Mouse (Mus musculus): ENCODE results near the gene Ffar1.

Ffar1 gene

DNA sequence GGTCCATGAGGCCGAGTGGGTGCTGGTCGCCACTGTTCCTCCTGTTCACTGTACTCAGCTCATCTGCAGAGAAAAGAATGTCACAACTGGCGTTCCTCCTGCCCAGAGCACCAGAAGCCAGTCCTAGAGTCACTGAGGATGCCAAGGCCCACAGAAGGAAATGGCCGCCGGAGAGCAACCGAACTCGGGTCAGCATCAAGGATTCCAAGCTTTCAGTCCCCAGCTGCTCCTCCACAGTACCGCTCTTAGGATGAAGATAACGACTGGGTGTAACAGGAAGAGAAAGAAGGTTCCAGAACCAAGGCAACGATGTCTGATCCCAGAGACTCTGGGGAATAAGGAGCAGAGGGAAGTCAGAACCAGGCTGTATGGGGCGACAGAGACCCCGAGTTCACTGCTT lies at the start of gene Ffar1:
Ffar1 (minus strand) TSS at position 101 of the 400 bp plus-strand sequence.
- DNase-seq, result no peak

DNA sequence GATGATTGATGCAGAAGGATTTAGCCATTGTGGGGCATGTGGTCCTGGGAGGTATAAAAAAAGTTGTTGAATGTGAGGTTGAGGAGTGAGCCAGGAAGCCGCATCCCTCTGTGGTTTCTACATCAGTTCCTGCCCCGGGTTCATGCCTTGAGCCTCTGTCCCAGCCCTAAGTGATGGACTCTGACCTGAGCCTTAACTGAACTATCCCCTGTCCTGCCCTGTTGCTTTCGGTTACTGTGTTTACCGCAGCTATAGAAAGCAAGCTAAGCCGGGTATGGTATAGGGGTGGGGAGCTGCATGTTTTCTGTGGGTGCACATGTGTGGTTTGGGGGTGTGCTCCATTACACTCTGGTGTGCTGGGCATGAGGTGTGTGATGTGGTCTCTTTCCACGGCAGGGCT lies 48.4 kb upstream of the Ffar1 start:
- DNase-seq, result no peak

DNA sequence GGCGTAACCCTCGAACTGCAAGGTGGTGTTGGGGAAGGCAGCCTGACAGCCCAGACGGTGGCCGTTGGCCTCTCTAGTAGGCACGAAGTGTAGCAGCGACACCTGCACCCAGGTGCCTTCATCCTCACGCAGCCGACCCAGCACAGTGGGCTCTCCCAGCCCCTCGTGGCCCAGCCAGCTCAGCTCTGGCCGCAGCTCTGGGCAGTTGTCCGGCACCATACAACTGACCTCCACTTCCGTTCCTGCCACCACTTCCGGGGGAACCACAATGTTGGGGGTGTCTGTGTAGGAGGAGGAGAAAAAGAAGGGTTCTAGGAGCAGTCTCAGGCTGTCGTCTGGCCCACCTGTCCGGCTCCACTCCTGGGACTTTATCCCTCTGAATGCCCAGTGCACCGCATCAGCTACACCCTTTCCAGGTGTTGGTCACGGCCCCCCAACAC lies 47.6 kb upstream of the Ffar1 start:
- no peak for DNase-seq

DNA sequence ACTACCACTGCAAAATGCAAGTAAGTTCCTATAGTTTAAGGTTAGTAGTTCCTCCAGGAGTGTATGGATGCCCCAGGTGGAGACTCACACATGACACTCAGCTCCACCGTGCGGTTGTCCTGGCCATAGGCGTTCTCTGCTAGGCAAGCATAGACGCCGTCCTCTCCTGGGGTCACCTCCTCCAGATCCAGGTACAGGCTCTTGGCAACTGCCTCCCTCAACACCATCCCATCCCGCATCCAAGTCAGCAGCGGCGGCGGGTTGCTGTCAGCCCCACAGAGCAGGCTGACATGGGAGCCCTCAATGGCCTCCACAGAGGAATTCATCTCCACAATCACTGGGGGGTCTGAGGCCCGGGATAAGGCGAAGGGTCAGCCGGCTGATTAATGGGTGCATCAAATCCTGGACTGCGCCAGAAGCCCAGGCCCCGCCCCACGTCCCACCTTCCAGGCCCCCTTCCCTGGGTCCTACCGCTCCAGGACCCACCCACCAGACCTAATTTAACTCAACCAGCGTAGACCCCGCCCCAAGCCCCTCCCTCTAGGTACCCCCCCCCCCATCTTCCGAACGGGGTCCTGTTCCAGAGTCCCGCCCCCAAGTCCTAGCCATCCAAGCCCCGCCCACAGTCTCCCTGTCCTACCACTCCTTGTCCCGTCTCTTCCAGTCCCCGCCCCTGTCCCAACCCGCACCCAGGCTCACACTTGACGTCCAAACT lies 47.1 kb upstream of the Ffar1 start:
- peak; percentile 57 to 68 for DNase-seq

DNA sequence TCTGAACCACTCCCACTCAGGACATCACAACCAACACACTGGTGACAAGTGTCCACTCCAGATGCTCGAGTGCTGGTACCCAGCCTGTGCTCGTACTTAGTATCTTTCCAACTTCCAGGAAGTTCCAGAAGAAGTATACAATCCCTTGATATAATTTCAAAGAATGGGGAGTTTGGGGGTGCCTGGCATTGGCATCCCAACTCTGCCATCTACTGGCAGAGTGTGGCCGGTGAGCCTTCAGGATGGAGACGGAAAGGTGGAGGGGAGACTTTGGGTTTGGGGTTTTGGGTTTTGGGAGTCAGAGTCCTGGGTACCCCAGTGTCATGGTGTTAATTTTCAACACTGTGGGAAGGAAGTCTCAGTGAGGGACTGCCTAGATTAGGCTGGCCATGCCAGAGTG lies 42.7 kb upstream of the Ffar1 start:
- DNase-seq, result no peak

DNA sequence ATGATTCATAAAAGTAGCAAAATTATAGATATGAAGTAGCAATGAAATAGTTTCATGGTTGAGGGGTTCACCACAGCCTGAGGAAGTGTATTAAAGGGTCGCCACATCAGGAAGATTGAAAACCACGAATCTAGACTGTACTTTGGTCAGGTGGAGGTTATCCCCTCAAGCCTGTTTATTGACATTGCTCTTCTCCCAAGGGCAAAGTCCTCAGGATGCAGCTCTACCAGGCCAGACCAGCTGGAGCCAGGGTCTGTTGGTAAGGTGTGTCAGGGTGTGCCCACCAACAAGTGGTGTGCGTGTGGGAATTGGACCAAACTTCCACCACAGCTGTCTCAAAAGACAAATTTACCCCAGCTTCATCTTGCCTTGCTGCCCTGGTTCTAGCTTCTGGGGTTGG lies 33.9 kb upstream of the Ffar1 start:
- DNase-seq, result no peak

DNA sequence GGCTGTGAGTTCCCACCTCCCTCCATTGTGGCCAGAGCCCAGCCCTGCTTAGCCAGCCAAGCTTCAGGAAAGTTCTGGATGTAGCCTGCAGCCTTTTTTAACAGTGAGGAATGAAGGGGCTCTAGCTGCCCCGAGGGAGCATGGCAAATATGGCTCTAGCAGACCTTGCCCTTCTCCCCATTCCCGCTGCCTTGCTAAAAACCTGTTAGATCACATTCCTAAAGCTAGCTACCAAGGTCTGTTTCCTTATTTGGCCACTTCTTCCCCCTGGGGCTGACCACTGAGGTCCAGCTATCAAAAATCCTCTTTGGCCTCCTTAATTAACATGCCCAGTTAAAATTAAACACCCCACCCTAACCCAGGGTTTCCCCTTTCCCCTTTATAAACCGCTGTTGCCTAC lies 31.2 kb upstream of the Ffar1 start:
- no peak for DNase-seq

DNA sequence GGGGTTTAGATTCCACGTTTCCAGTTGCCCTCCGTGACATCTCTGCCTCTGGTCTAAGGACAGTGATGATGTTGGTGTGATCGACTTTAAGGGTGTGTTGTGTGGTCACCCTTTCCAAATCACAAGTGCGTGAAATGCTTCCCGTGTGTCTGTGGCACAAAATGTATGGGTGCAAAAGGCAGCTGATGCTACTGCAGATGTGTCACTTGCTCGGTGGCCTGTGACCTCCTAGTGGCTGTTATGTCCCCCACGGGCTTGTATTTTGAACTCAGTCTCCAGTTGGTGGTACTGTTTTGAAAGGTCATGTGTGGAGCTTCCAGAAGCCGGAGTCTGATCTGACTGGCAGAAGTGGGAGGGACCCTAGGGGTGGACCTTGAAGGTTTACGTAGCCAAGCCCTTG lies 30.4 kb upstream of the Ffar1 start:
- DNase-seq, result no peak

DNA sequence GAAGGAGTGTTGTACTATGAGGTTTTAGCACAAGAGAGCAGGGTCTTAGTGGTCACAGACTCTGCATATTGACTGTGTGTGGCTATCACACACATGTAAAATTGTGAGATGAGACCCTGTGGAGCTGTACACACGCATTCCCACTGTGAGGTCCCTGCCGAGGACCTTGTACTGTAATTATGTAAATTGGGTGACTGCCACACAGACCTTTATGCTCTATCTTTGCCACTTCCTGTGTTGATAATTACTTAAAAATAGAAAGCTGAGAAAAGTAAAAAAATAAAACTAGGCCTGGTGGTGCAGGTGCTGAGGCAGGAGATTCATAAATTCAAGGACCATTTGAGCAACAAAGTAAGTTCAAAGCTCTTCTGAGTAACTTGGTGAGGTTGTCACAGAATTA lies 29.3 kb upstream of the Ffar1 start:
- no peak for DNase-seq

DNA sequence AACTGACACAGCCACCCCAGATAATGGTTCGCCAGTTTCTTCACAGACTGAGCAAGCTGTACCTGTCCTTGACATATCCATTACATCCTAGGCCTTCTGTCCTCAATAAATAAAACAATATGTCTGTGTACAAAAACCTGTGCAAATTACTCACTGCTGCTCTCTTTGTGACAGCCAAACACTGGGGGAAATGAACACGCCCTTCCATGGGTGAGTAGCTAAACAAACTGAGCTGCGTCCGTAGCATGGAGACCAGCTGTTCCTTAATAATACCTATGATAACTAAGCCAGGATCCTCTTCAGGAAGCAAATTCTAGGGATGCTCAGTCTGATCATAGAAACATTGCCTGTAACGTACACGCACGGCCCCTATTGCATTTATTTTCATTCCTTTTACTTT lies 27.4 kb upstream of the Ffar1 start:
- DNase-seq, result no peak

DNA sequence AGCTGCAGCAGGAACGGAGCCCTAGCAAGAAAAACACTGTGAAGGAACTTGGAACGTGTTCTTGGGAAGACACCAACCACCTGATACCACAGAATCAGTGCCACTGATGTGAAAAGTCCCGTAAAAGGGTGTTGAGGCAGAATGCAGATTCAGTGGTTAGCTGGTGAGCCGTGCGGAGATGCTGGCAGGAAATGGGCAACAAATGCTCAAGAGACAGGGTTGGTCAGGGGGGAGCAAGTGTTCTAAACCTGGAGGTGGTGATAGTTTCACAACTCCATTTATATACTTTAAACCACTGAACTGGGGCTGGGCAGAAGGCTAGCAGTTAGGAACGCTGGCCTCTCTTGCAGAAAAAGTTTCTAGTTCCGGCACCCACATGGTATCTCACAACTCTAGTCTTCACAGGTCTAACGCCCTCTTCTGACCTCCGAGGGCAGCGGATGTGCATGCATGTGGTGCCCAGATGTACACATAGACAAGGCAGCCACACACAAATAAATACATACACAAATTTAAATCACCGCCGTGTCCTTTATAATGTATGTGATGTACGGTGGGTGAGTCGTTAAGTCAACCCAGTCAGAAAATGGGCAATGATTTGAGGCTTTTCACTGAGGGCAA lies 26.3 kb upstream of the Ffar1 start:
- peak in 1 of 2 experiments; percentile 32 for DNase-seq

DNA sequence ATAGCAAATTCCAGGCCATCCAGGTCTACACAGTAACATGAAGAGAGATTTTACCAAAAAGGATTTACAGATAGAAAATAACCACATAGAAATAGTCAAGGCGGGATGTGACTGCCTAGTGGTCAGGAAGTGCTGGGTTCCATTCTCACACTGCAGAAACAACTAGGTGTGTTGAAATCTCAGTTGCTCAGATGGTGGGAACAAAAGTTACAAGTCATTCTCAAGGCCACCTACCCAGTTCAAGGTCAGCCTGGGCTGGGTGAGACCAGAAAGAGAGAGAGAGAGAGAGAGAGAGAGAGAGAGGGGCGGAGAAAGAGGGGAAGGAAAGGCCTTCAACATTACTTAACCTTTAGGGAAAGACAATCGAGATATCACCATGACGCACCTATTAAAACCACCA lies 25.5 kb upstream of the Ffar1 start:
- no peak for DNase-seq

DNA sequence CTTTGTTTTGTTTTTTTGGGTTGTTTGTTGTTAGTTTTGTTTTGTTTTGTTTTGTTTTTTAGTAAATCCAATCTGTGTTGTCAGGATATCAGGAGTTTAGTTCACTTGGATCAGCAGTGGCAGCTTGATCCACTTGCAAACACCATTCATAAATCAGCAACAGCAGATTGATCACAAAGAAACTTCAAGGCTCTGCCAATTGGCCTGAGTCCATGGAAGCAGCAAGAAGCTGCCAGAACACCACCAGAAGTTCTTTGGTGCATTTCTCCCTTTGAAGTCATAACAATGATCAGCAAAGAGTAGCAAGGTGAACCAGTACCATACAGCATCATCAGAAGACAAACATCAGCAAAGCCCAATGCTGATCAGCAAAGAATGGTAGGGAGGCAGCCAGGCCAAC lies 22.7 kb upstream of the Ffar1 start:
- no peak for DNase-seq

DNA sequence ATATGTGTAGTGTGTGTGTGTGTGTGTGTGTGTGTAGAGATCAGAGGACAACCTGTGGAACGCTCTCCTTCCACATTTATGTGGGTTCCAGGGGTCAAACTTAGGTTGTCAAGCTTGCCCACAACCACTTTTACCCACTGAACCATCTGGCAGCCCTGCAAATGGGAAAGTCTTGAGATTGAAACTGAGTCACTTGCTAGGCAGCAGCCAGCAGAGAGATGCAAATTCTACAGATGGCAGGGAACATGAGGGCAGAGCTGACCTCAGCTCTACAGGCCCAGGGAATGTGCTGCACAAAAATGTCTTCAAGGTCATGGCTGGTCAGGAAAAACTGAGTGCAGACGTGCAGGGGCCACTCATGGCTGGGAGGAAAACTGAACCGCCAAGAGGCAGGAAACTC lies 20.0 kb upstream of the Ffar1 start:
- DNase-seq, result no peak

DNA sequence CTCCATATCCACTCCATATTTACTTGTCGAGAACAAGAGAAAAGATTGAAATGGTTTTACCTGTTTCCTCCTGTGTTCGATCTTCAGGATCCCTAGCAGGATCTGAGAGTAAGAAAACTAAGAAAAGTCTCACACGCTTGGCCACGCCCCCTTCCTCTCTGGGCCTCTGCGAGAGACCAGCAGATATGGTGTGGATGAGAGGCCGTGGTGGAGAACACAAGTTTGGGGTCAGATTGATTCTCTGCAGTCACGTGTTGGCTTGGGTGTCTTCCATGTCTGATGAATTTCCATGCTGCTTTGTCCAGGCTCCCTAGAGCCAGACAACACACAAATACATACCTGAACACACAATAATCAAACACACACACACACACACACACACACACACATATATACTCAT lies 18.8 kb upstream of the Ffar1 start, which contains the start of gene Cd22:
Cd22 (minus strand) TSS at position 167 of the 400 bp plus-strand sequence.
- no peak for DNase-seq

DNA sequence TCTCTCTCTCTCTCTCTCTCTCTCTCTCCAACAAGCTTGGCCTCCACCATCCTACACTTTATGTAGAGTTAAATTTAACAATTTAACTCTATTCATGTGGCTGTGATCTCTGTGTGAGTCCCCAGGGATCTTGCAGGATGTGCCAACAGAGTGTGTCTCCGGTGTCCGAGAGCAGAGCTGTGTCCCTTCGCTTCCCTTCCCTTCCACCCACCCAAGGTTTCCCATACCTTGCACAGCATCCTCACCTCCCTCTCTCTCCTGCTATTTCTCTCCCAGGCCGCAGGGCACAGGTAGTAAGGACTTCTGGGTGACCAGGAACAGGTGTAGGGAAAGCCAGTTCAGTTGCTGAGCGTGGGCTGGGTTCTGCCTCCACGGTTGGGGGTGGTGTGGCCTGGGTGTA lies 17.6 kb upstream of the Ffar1 start:
- DNase-seq, result no peak

DNA sequence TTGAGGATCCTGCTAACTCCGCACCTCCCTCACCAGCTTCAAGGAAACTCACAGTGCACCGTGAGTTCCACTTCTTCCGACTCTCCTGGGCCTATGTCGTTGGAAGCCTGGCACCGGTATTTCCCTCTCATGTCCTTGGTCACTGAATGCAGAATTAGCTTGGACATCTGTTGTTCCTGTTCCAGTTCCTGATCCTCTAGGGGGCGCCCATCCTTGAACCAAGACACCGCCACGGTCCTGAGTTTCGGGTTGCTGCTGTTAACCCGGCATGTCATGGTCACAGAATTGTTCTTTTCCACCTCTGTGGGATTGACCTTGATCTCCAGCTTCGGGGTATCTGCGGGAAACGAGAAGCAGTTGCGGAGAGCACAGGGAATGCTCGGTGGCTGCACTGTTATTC lies 11.7 kb upstream of the Ffar1 start:
- peak; percentile 59 to 73 for DNase-seq

DNA sequence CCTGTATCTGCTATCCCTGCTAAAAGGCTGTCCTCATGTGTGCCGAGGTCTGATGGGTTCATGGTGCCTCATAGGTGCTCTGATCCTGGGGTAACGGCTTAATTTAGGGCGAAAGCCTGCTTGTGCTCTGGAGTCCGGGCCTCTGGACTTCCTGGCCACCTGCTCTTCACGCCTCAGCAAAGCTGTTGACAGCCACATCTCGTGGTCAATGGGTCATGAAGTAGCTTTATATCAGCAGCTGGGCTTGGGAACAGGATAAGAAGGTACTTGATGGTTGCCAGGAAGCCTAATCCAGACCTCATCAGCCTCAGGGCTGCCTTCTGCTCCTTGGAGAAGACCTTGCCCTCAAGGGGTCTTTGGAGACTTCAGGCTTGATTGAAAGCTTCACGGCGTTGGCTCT lies 2.0 kb upstream of the Ffar1 start:
- no peak for DNase-seq

DNA sequence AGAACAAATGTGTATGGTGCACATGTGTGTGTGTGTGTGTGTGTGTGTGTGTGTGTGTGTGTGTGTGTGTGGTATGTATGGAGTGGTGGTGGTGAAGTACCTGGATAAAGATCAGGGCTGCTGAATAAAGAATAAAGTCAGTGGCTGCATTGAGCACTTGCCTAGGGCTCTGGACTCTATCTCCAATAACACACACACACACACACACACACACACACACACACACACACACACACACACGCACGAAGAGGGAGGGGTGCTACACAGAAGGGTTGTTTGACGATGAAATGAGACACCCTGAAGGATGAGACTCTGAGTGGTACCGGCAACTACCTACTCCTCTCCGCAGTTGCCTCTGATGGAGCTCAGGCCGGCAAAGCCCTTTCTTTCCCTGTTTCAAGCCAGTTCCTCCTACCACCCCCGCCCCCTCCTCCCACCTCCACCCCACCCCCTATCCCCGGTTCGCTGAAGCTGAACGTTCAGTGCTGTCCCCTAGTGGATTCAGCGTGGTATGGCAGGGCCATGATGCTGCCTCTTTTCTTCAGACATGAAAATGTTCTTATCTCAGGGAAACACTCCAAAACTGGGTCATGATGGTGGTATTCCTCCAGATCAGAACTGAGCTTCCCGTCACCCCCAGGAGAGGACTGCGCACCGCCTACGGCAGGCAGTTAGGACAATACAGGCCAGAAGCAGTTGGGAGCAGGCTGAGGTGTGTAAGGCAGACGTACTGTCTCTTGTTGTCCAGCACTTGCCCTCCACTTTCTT lies 1.5 kb downstream of the Ffar1 start:
- peak; percentile 28 to 38 for DNase-seq

DNA sequence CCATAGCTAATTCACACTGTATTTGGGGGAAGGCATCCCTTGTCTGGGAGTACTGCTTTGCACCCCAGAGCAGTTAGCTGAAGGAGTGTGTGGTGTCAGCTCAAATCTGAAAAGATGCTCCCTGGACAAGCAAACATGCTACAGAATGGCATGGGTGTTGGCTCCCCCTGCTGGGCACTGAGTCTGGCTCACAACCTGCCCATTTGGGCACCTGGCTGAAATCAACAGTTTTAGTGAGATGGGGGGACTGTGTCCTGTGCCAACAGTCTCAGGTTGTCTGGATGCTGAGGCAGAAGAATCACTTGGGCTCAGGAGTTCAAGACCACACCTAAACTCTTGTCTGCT lies 2.1 kb downstream of the Ffar1 start:
- DNase-seq, result peak; percentile 62 to 63

DNA sequence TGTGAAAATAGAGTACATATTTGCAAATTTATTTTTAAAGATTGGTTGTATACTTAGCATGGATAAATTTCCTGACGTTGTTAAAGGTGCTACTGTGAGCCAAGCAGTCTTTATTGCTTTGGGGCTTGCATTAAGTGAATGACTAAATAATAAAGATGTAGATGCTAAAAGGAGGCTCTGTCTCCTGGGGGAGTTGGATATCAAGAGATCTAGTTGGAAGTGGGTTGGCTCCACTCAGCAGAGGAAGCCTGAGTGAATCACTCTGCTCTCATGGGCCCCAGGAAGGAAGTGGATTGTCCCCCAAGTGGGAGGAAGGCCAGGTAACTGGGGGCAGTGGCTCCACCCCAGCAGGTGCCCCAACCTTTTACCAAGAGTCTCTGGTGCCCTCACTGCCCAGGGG lies 3.6 kb downstream of the Ffar1 start:
- no peak for DNase-seq

DNA sequence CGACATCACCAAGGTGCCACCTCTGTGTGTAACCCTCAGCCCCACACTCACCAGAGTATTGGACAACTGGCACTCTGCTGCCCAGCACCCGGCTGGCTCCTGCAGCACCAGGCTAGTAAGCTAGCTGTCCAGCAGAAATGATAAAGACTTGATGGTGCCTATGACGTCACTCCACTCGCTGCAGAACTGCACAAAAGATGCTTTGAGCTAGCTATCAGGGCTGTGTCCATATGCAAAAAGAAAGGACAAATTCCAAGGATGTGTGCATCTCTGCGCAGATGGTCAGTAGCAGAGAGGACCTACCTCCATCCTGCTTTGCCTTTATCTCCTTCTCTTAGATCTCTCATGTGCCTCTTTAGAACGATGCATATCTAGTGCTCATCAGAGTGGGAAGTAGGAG lies 5.3 kb downstream of the Ffar1 start, which contains the start of gene Ffar3:
Ffar3 (minus strand) TSS at position 101 of the 400 bp plus-strand sequence.
- no peak for DNase-seq

DNA sequence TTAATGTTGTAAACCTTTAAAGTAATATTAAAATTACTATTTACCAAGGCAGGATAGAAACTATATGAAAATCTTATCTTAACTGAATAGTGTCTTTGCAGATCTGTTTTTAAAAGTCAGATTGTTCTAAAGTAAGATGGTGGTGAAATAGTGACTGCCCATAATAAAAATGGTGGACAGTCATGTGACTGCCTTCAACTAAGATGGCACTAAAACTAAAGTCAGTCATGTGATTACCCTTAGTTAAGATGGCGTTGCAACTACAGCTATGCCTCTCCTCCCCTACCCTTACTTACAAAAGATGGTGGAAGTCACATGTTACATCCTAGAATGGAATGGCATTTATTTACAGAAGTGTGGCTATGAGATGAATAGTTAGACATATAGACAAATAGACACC lies 9.9 kb downstream of the Ffar1 start:
- DNase-seq, result no peak

DNA sequence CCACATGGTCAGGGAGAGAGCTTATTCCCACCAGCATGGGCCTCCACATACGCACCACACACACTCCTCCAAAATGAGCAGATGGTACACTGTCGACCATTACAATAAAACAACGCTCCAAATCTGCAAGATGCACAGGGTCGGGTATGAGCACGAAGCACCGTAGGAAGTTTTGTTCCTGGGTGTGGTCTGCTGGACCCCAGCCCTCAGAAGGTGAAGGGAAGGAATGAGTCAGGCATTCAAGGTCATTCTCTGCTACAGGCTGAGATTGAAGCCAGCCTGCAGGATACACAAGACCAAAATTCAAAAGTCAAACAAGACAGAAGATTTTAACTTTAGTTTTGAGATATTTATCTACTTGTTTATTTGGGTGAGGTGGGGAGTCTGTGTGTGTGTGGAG lies 13.4 kb downstream of the Ffar1 start:
- DNase-seq, result no peak

All from lung, adult 18-20 months (tissue).